Mouse (Mus musculus): ENCODE measurements around the gene Btbd10.

Btbd10 gene

DNA sequence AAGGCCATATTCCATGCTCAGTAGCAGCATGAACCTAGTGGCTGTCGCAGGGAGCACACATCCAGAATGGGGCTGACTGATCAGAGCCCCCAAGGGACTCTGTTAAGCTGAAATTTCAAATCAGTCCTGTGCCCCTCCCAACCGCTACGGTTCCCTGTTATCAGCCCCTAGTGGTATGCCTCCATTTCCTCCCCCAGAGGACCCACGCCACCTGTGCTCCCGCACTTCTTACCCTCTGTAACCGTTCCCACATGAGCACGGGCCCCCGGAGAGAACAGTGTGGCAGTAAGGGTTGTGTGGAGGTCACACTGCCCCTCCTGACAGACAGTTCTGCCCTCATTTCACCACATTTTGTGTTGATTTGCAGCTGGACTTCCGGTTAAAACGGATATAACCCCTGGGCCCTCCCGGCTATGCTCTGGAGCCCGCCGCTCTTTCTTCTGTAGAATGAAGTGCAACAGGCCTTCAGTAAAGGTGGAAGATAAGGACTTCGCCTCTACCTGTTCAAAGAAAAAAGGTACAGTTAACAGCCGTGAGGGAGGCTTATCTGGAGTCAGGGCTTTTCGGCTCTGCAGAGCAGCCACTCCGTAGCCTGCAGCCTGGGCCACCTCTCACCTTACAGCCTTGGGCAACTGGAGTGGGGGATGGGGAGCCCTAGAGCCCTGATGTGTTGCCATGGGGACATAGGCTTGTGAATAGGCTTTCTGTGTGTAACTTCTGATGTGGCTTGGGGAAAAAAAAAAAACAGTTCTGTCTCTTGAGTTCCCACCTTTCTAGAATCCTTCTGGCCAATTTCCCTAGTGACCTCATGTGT, 73.9 kb downstream of the Btbd10 start:
- DNase-seq (ENCODE audit: low spot score in 2 of 2): no peak

DNA sequence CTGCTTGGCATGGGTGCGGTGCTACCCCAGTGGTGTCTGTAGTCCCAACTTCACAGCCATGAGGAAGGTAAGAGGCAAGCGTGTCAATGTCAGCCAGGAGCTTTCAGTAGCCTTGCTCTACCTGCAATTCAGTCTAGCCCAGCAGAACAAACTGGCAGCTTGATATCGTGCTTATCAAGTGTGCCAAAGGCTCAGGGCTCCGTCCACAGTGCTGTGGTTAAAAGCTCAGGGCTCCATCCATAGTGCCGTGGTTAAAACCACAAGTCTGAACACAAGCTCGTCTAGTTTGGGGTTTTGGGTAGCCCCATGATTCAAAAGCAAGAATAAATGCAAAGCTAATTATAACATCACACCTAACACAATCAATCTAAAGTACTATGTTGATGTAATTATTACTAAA, 74.6 kb downstream of the Btbd10 start:
- DNase-seq (ENCODE audit: low spot score in 2 of 2): no peak

DNA sequence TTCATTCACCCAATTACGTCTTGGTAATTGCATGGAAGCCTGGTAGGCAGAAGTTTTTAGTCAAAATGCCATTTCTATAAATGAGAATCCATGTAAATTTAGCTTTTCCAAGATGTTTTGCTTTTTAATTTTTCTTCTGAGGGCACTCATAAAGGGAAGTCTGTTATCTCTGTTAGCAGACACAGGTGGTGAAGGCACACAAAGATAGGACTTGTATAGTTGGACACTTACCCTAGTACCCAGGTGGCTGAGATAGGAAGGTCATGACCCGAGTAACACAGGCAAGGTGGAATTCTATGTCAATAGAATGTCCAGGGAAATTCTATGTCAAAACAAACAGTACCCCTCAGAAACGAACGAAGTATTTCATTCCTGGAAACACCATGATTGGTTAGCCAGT, 77.0 kb downstream of the Btbd10 start:
- no peak for DNase-seq (ENCODE audit: low spot score in 2 of 2)

DNA sequence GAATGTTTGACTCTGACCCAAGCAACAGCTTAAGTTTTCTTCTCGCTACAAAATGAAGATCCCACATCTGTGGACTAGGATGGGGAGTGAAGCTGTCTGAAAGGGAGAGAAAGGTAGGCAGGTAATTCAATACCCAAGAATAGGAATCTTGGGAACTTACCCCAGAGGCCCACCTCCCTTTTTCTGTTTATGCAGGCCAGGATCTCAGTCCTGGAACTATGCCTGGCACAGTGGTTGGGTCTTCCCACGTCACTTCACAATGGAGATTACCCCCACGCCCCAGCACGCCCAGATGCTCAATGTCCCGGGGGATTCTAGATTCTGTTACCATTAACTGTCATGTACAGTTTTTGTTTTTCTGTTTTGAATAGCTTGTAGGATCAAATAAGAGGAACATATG, 77.5 kb downstream of the Btbd10 start:
- no peak for DNase-seq (ENCODE audit: low spot score in 2 of 2)

DNA sequence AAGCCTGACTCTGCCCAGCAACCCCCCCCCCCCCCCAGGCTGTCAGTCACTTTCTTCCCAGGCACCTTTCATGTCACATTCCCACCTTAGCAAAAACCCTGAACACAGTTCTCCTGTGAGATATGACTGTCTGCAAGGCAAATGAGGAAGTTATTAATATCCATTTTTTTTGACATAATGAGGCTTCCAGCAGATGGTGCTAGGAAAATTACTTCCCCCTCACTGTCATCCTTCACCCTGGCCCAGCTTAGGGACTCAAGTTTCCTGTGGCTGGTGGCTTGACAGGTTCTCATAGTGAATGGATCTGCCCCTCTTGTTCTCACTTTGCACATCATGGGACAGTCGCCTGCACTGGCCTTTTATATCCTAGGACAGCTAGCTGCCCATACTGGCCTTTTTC, 80.0 kb downstream of the Btbd10 start:
- DNase-seq (ENCODE audit: low spot score in 2 of 2): no peak

DNA sequence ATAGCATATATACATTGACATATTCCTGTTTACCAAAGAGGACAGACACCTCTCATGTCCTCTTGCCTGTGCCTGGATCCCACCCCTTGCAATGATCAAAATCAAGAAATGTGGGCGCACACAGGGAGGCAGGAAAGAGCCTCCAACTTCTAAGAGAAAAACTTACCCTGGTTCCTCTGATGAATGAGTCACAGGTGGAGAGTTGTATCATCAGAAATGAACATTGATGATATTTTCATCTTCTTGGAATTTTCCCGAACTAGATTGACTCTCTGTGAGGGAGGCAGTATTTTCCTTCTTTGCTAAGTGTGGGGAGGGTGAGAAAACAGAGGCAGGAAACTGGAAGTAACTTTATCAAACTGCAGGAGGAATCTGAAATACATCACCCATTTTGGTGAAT, 83.8 kb downstream of the Btbd10 start:
- no peak for DNase-seq (ENCODE audit: low spot score in 2 of 2)

DNA sequence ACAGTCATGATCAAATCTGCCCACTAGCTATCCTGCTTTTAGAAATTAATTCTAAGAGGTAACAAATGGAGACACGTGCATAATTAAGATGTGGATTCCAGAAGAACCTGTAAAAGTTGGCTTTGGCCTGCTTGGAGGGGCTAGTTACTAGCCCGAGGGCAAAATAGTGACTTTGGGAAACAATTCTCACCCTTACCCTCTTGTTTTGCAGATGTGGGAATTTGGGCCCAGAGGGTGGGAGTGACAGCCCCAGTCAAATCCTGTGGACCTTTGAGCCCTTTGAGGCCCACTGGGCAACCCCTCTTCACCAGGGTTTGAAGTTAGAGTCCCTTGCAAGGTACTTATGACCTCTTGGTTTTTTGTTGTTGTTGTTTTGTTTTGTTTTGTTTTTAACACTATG, 89.9 kb downstream of the Btbd10 start:
- DNase-seq (ENCODE audit: low spot score in 2 of 2): no peak

DNA sequence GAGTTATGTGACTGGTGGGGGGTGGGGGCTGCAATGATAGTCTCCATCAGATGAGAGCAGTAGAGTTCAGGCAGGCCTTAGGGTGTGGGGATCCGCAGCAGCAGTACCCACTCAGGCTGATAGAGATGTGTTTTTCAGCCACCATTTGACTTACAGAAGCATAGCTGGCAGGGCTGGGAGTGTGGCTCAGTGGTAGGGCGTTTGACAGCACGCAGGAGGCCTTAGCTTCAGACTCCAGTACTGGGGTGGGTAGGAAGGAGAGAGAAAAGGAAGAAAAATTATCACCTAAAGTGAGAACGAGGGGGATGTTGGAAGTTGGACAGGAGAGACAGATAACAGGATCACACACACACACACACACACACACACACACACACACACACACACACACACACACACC, 90.7 kb downstream of the Btbd10 start:
- no peak for DNase-seq (ENCODE audit: low spot score in 2 of 2)

DNA sequence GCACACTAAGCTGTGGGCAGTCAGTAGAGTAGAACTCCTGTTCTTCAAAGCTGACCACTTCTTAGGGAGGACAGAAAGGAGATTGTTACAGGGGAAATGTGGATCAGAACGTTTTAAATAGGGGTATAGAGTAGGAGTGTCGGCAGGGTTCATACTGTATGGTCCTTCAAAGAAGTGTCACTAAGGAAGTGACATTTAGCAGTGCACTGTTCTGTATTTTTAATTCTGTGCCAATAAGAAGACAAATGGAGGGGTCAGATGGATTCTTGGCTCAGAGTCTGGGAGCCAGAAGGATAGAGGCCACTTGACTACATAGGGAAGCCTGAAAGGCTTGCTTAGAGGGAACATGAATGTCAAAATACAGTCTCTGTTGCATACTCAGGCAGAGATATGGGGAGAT, 91.9 kb downstream of the Btbd10 start:
- no peak for DNase-seq (ENCODE audit: low spot score in 2 of 2)

DNA sequence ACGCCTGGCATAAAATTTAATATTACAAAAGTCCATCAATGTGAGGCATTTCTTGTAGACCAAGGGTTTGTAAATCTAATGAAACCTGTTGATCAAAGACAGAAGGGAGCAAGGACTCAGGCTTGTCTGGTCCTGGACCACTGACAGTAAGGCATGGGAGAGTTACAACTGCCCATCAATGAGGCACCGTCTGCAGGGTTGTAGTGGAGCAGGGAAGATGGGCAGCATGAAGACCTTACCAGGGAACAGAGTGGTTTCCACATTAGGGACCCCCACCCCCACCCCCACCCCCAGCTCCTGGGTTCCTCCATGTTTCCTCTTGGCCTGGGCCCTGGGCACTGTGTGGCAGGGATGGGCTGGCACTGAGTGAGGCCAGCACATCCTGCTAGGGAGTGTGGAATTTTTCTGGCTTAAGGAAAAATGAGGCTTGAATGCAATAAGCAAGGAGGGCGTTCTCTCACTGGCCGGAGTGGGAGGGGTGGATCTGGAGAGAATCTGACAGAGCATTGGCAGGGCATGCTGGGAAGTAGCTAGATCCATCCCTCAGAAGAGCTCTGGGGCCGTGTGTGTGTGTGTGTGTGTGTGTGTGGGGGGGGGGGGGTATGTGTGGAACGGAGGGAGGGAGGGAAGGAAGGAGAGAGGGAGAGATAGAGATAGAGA, 96.7 kb downstream of the Btbd10 start:
- no peak for DNase-seq (ENCODE audit: low spot score in 2 of 2)

DNA sequence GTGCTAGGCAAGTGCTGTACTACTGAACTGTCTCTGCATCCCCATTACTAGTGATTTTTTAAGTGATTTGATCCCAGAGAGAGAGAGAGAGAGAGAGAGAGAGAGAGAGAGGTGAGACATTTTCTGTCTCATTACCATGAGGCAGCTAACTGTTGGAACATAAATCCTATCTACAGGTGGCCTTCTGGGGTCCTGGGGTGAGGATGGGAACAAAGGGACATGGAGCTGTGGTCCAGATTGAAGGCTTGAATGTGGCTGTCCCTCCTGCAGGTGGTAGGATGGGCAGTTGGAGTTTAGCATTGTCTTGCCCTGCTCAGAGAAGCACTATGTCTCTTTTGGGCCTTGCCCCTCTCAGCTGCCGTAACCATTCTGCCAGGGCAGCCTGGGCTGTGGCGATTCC, 98.2 kb downstream of the Btbd10 start:
- DNase-seq (ENCODE audit: low spot score in 2 of 2): no peak

DNA sequence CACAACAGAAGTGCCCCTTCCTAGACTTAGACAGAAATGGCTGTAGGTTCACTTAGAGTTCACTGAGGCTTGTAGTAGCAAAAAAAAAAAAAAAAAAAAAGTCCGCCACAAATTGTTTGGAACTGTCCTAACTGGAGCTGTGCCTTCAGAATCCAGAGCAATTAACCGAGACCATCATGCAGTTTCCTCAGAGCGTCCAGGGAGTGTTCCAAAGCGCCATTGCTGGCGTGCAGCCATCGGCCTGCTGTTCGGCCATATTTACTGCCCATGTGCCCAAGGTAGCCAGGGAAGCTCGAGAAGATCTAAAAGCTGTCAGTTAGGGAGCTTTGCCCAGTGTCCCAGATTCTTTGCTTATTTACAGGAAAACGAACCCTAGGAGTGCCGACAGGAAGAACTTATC, 98.6 kb downstream of the Btbd10 start:
- DNase-seq (ENCODE audit: low spot score in 2 of 2): no peak

DNA sequence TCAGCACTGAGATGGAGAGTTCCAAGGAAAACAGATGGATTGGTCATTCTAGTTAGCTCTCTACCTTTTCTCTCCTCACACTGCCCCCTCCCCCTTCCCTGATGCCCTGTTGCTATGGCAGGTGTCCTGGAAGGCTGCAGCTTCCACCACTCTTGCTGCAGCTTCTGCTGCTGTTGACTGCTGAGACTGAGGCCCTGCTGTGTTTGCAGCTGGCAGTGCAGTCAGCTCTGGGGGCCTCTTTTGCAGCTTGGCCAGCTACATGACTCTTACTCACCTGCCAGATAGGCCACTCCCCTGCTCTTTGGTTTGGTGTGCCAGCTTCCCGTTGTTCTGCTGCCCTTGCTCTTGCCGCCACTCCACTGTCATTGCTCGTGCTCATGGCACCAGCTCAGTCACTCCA, 99.3 kb downstream of the Btbd10 start:
- DNase-seq (ENCODE audit: low spot score in 2 of 2): no peak

DNA sequence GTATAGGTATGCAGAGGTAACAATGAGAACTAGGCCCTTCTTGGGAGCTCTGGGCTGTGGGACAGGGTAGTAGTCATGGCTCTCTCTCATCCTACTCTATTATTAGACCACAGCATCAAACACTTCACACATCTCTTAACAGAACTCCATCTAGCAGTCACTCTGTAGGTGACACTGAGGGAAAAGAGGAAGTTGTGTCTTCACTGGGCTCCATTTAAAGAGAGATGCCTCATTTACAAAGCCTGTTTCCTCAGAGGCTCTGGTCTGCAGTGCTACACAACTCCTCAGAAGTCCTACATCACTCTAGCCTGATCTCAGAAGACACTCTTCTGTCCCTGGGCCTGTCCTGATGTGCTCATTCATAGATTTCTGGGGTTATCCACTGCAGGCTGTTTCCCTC, 100.1 kb downstream of the Btbd10 start:
- DNase-seq (ENCODE audit: low spot score in 2 of 2): no peak

DNA sequence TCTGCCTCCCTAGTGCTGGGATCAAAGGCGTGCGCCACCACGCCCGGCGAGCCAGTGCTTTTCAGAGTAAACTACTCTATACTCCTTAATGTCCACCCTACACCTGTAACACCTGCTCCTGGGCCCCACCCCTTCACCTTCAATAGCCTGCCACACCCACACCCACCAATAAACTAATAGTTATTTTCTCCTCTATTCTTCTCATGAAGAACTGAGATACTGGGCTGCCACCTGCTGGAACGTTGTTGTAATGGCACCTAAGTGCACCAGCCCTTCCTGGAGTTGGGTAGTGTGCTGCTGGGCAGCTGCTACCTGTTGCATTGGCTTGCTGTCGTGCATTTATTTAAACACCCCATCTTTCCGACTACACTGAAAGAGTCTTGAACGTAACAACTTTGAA, 100.9 kb downstream of the Btbd10 start:
- DNase-seq (ENCODE audit: low spot score in 2 of 2): peak in 1 of 2 experiments; percentile 63
